Mouse (Mus musculus) lung, embryonic 14.5 days (tissue): ENCODE data around the gene Dab2. TPM values are rescaled to one million over a fixed set of nuclear protein-coding genes. Genes with fewer than 3 reads are reported as not detected.

Experiments used
- ATAC-seq: fragments of 200-750 bp; cut with Nextera tagmentation; 2 replicates; pipeline ENCODE4 v1.8.0; 2017; ENCODE audit warnings: mild to moderate bottlenecking, moderate TSS enrichment, moderate library complexity; ENCODE audit not compliant: insufficient read depth
- DNase-seq: peaks from one replicate; pipeline ENCODE4 v3.0.0-alpha.2; 2015
- H3K27ac ChIP-seq: fragments of 300-500 bp; sonication (generic); 2 replicates; pipeline ENCODE4 v1.5.1; 2014; ENCODE audit warnings: low read depth, mild to moderate bottlenecking, moderate library complexity
- H3K27me3 ChIP-seq: fragments of 300-500 bp; sonication (generic); 2 replicates; pipeline ENCODE4 v1.6.1; 2014; ENCODE audit warnings: low read length, control low read depth; ENCODE audit not compliant: insufficient read depth
- H3K36me3 ChIP-seq: fragments of 300-500 bp; sonication (generic); 2 replicates; pipeline ENCODE4 v1.6.1; 2014; ENCODE audit warnings: control low read depth; ENCODE audit not compliant: insufficient read depth
- H3K4me1 ChIP-seq: fragments of 300-500 bp; sonication (generic); 2 replicates; pipeline ENCODE4 v1.6.1; 2014; ENCODE audit warnings: antibody characterized with exemption, control low read depth; ENCODE audit not compliant: insufficient read depth
- H3K4me2 ChIP-seq: fragments of 300-500 bp; sonication (generic); 2 replicates; pipeline ENCODE4 v1.6.1; 2014; ENCODE audit warnings: mild to moderate bottlenecking
- H3K4me3 ChIP-seq: fragments of 300-500 bp; sonication (generic); 2 replicates; pipeline ENCODE4 v1.5.1; 2014; ENCODE audit warnings: low read depth, low read length
- H3K9ac ChIP-seq: fragments of 300-500 bp; sonication (generic); 2 replicates; pipeline ENCODE4 v1.6.1; 2014
- H3K9me3 ChIP-seq: fragments of 300-500 bp; sonication (generic); 2 replicates; pipeline ENCODE4 v1.6.1; 2016; ENCODE audit warnings: low read depth, low read length, control low read depth
- CTCF ChIP-seq: IDR thresholded peaks from 2 replicates; pipeline ENCODE4 v1.5.1; 2016; ENCODE audit warnings: antibody characterized with exemption, low read depth
- WGBS: fragments of 180-500 bp; shearing (Covaris S2); extraction: QIAGEN DNeasy Blood & Tissue Kit; methylation state at CpG from one replicate; pipeline ENCODE4 v1.1.7; 2014; 5-methylcytosine and 5-hydroxymethylcytosine counted together
- polyA plus RNA-seq: library from polyadenylated mRNA; unstranded; fragments of >200 nt; fragmentation: Nextera tagmentation; extraction: Ambion mirVana; gene quantifications from 2 replicates; pipeline ENCODE4 v1.2.1, GENCODE M21; 2014

Dab2 gene
- polyA plus RNA-seq, 1 experiment from 2014 or later: 50.0 TPM

GRCm38 (mm10) chr15:6359859-6360258 lies 60.3 kb downstream of the Dab2 start:
- no peak overlapping the region for H3K27ac ChIP-seq
- H3K4me3 ChIP-seq: no peak overlapping the region
- H3K4me1 ChIP-seq: no peaks in the 10 kb centered on the region
- H3K27me3 ChIP-seq: no peaks in the 10 kb centered on the region
- WGBS: 81% methylated on average over 2 of the region's 2 CpGs
- ATAC-seq (no peak), DNase-seq (no peak)
- no peaks in the 10 kb centered on the region for H3K36me3 ChIP-seq
- H3K9me3 ChIP-seq: no peaks in the 10 kb centered on the region
- TF ChIP-seq CTCF: no peak
- no peak overlapping the region for H3K9ac ChIP-seq
- H3K4me2 ChIP-seq: no peak overlapping the region

- Histone ChIP-seq H3K9me3 (no peaks in the 10 kb centered on the region), H3K9ac (no peak overlapping the region), H3K4me2 (no peak overlapping the region), H3K4me1 (no peaks in the 10 kb centered on the region), H3K27me3 (no peaks in the 10 kb centered on the region), H3K27ac (no peak overlapping the region), H3K4me3 (no peak overlapping the region), H3K36me3 (no peaks in the 10 kb centered on the region)
- no peak for TF ChIP-seq CTCF
- DNase-seq: no peak
- 35% methylated on average over 1 of the region's 1 CpGs for WGBS
- ATAC-seq: no peak
Measured at GRCm38 (mm10) chr15:6369974-6370373, 70.4 kb downstream of the Dab2 start.

- no peak overlapping the region for H3K4me3 ChIP-seq
- H3K27me3 ChIP-seq: no peaks in the 10 kb centered on the region
- DNase-seq: no peak
- no peak for TF ChIP-seq CTCF
- no peak overlapping the region for H3K27ac ChIP-seq
- no peak overlapping the region for H3K9ac ChIP-seq
- 86% methylated on average over 2 of the region's 2 CpGs for WGBS
- no peaks in the 10 kb centered on the region for H3K36me3 ChIP-seq
- H3K4me2 ChIP-seq: no peak overlapping the region
- ATAC-seq: no peak
- no peaks in the 10 kb centered on the region for H3K9me3 ChIP-seq
- H3K4me1 ChIP-seq: no peaks in the 10 kb centered on the region
Measured at GRCm38 (mm10) chr15:6371486-6371885, 71.9 kb downstream of the Dab2 start.

- DNase-seq (no peak), ATAC-seq (no peak)
- no peaks in the 10 kb centered on the region for H3K9me3 ChIP-seq
- H3K4me1 ChIP-seq: no peaks in the 10 kb centered on the region
- H3K9ac ChIP-seq: no peak overlapping the region
- no peak overlapping the region for H3K4me2 ChIP-seq
- H3K27me3 ChIP-seq: no peaks in the 10 kb centered on the region
- 64% methylated on average over 13 of the region's 13 CpGs for WGBS
- no peak overlapping the region for H3K4me3 ChIP-seq
- H3K36me3 ChIP-seq: no peaks in the 10 kb centered on the region
- H3K27ac ChIP-seq: no peak overlapping the region
- TF ChIP-seq CTCF: no peak
Measured at GRCm38 (mm10) chr15:6375016-6375415, 75.4 kb downstream of the Dab2 start.

GRCm38 (mm10) chr15:6376001-6376400 lies 76.4 kb downstream of the Dab2 start:
- Histone ChIP-seq H3K4me1 (no peaks in the 10 kb centered on the region), H3K27me3 (no peaks in the 10 kb centered on the region), H3K4me2 (no peak overlapping the region), H3K27ac (no peak overlapping the region), H3K9ac (no peak overlapping the region), H3K36me3 (no peaks in the 10 kb centered on the region), H3K9me3 (no peaks in the 10 kb centered on the region), H3K4me3 (no peak overlapping the region)
- DNase-seq (no peak), ATAC-seq (no peak)
- WGBS: 77% methylated on average over 5 of the region's 5 CpGs
- no peak for TF ChIP-seq CTCF

GRCm38 (mm10) chr15:6376785-6377184 lies 77.2 kb downstream of the Dab2 start:
- no peak overlapping the region for H3K4me3 ChIP-seq
- H3K4me1 ChIP-seq: no peaks in the 10 kb centered on the region
- H3K4me2 ChIP-seq: no peak overlapping the region
- no peak for TF ChIP-seq CTCF
- H3K9ac ChIP-seq: no peak overlapping the region
- no peaks in the 10 kb centered on the region for H3K9me3 ChIP-seq
- no peak overlapping the region for H3K27ac ChIP-seq
- no peaks in the 10 kb centered on the region for H3K27me3 ChIP-seq
- DNase-seq (no peak), ATAC-seq (no peak)
- H3K36me3 ChIP-seq: no peaks in the 10 kb centered on the region
- WGBS: 75% methylated on average over 11 of the region's 11 CpGs

GRCm38 (mm10) chr15:6384027-6384426 lies 84.4 kb downstream of the Dab2 start:
- Histone ChIP-seq H3K9me3 (no peaks in the 10 kb centered on the region), H3K4me3 (no peak overlapping the region), H3K9ac (no peak overlapping the region), H3K4me1 (peaks cover 5% of the 10 kb centered on the region; the same call in 1 of the 2 replicates), H3K36me3 (no peaks in the 10 kb centered on the region), H3K27me3 (no peaks in the 10 kb centered on the region), H3K4me2 (peak overlapping the region; percentile 29; the same call in 1 of the 2 replicates), H3K27ac (peak overlapping the region; percentile 52; the same call in 1 of the 2 replicates)
- no peak for ATAC-seq
- 17% methylated on average over 6 of the region's 6 CpGs for WGBS
- peak; percentile 34 for DNase-seq
- TF ChIP-seq CTCF: no peak

GRCm38 (mm10) chr15:6385241-6385640 lies 85.7 kb downstream of the Dab2 start:
- H3K27ac ChIP-seq: no peak overlapping the region

More at GRCm38 (mm10) chr15:6385241-6385640, 85.7 kb downstream of the Dab2 start:
- H3K9ac ChIP-seq: no peak overlapping the region
- ATAC-seq (no peak), DNase-seq (no peak)
- no peak overlapping the region for H3K4me3 ChIP-seq
- H3K9me3 ChIP-seq: no peaks in the 10 kb centered on the region
- TF ChIP-seq CTCF: no peak
- no peak overlapping the region for H3K4me2 ChIP-seq
- no peaks in the 10 kb centered on the region for H3K27me3 ChIP-seq
- H3K36me3 ChIP-seq: no peaks in the 10 kb centered on the region
- WGBS: 29% methylated on average over 1 of the region's 1 CpGs
- peaks cover 5% of the 10 kb centered on the region; the same call in 1 of the 2 replicates for H3K4me1 ChIP-seq
